ENCODE assay signal across 19 mouse cellular contexts in genomic region chr3:85398841-85399240, GRCm38 (mm10).
"Had no signal": no experiment of that assay in that cellular context is flagged by ENCODE, and none has a peak within 500 bp of the region (broad histone marks: within the 10 kb centered on the region; RNA-seq: fewer than 3 reads in every experiment).

No protein-coding gene starts in this region.

- H3K4me3 ChIP-seq: lung, embryonic 15.5 days; megakaryocyte, embryonic 14.5 days; midbrain, embryonic 13.5 days; midbrain, embryonic 15.5 days; neural tube, embryonic 13.5 days; neural tube, embryonic 15.5 days had no signal

- H3K4me1 ChIP-seq: lung, embryonic 15.5 days; megakaryocyte, embryonic 14.5 days; midbrain, embryonic 13.5 days; midbrain, embryonic 15.5 days; neural tube, embryonic 13.5 days; neural tube, embryonic 15.5 days had no signal

- DNase-seq: lung, adult 2 months; lung, postnatal 14 days; lung, postnatal 36 days; retina, postnatal 1 day; right cerebral cortex, adult 18-20 months; right cerebral cortex, postnatal 25 days; right cerebral cortex, postnatal 4 days; spleen, adult 18-20 months; thymus, adult 18-20 months; thymus, postnatal 14 days; thymus, postnatal 36 days had no signal

- H3K27me3 ChIP-seq: lung, embryonic 15.5 days; midbrain, embryonic 13.5 days; midbrain, embryonic 15.5 days; neural tube, embryonic 13.5 days; neural tube, embryonic 15.5 days had no signal

- H3K27ac ChIP-seq: lung, embryonic 15.5 days; macrophage; midbrain, embryonic 13.5 days; midbrain, embryonic 15.5 days; neural tube, embryonic 13.5 days; neural tube, embryonic 15.5 days had no signal

- ATAC-seq: lung, postnatal 0 days; midbrain, embryonic 13.5 days; midbrain, embryonic 15.5 days had no signal
